Mouse (Mus musculus): ENCODE results near the gene Magi2. TPM values are rescaled to one million over a fixed set of nuclear protein-coding genes. Genes with fewer than 3 reads are reported as not detected.
"Not testable (repeated sequence)": the region's sequence is repeated elsewhere in the genome, so short reads cannot be mapped to it uniquely, and the experiment has no call there.

The Magi2 gene
- polyA plus RNA-seq, 1 experiment from 2014 or later, result 22.7 TPM

- 24% methylated on average over 7 of the region's 7 CpGs for WGBS
- no peak for ATAC-seq
- no peak overlapping the region for H3K9ac ChIP-seq (ENCODE audit: low read depth, low read length)
- no peak overlapping the region for H3K4me3 ChIP-seq (ENCODE audit: low read length)
- H3K4me2 ChIP-seq (ENCODE audit: low read length), result no peak overlapping the region; the same call in 1 of the 2 replicates
- H3K4me1 ChIP-seq (ENCODE audit: control insufficient read depth, insufficient read depth, low read depth, low read length), result no peaks in the 10 kb centered on the region
- no peaks in the 10 kb centered on the region for H3K36me3 ChIP-seq (ENCODE audit: control insufficient read depth, insufficient read depth, low read length)
- no peak overlapping the region for H3K27ac ChIP-seq (ENCODE audit: low read depth, low read length)
- no peaks in the 10 kb centered on the region for H3K27me3 ChIP-seq (replicated peaks; ENCODE audit: control insufficient read depth, insufficient read depth, low read length)
- H3K9me3 ChIP-seq (ENCODE audit: control insufficient read depth, low read length), result no peaks in the 10 kb centered on the region
Observed at GRCm38 (mm10) chr5:19487947-19488346, 261.1 kb downstream of the Magi2 start.

GRCm38 (mm10) chr5:19501005-19501404, 274.2 kb downstream of the Magi2 start:
- Histone ChIP-seq H3K27me3 (replicated peaks; ENCODE audit: control insufficient read depth, insufficient read depth, low read length) (no peaks in the 10 kb centered on the region), H3K4me2 (ENCODE audit: low read length) (no peak overlapping the region), H3K9ac (ENCODE audit: low read depth, low read length) (no peak overlapping the region), H3K9me3 (ENCODE audit: control insufficient read depth, low read length) (no peaks in the 10 kb centered on the region), H3K4me3 (ENCODE audit: low read length) (no peak overlapping the region), H3K27ac (ENCODE audit: low read depth, low read length) (no peak overlapping the region), H3K36me3 (ENCODE audit: control insufficient read depth, insufficient read depth, low read length) (no peaks in the 10 kb centered on the region), H3K4me1 (ENCODE audit: control insufficient read depth, insufficient read depth, low read depth, low read length) (no peaks in the 10 kb centered on the region)
- ATAC-seq, result no peak
- 76% methylated on average over 3 of the region's 3 CpGs for WGBS

- Histone ChIP-seq H3K27me3 (replicated peaks; ENCODE audit: control insufficient read depth, insufficient read depth, low read length) (no peaks in the 10 kb centered on the region), H3K4me2 (ENCODE audit: low read length) (no peak overlapping the region), H3K36me3 (ENCODE audit: control insufficient read depth, insufficient read depth, low read length) (no peaks in the 10 kb centered on the region), H3K4me1 (ENCODE audit: control insufficient read depth, insufficient read depth, low read depth, low read length) (no peaks in the 10 kb centered on the region), H3K4me3 (ENCODE audit: low read length) (no peak overlapping the region), H3K9me3 (ENCODE audit: control insufficient read depth, low read length) (no peaks in the 10 kb centered on the region), H3K27ac (ENCODE audit: low read depth, low read length) (no peak overlapping the region), H3K9ac (ENCODE audit: low read depth, low read length) (no peak overlapping the region)
- ATAC-seq, result peak; percentile 68; the same call in 1 of the 2 replicates
Observed at GRCm38 (mm10) chr5:19522168-19522567, 295.3 kb downstream of the Magi2 start.

- Histone ChIP-seq H3K36me3 (ENCODE audit: control insufficient read depth, insufficient read depth, low read length) (no peaks in the 10 kb centered on the region), H3K27ac (ENCODE audit: low read depth, low read length) (no peak overlapping the region), H3K4me1 (ENCODE audit: control insufficient read depth, insufficient read depth, low read depth, low read length) (no peaks in the 10 kb centered on the region), H3K27me3 (replicated peaks; ENCODE audit: control insufficient read depth, insufficient read depth, low read length) (no peaks in the 10 kb centered on the region), H3K9ac (ENCODE audit: low read depth, low read length) (no peak overlapping the region), H3K9me3 (ENCODE audit: control insufficient read depth, low read length) (no peaks in the 10 kb centered on the region), H3K4me2 (ENCODE audit: low read length) (no peak overlapping the region), H3K4me3 (ENCODE audit: low read length) (no peak overlapping the region)
- WGBS, result 7% methylated on average over 2 of the region's 2 CpGs
- ATAC-seq, result no peak
Observed at GRCm38 (mm10) chr5:19539348-19539747, 312.5 kb downstream of the Magi2 start.

GRCm38 (mm10) chr5:19546424-19546823, 319.6 kb downstream of the Magi2 start:
- Histone ChIP-seq H3K9me3 (ENCODE audit: control insufficient read depth, low read length) (no peaks in the 10 kb centered on the region), H3K9ac (ENCODE audit: low read depth, low read length) (no peak overlapping the region), H3K36me3 (ENCODE audit: control insufficient read depth, insufficient read depth, low read length) (no peaks in the 10 kb centered on the region), H3K4me1 (ENCODE audit: control insufficient read depth, insufficient read depth, low read depth, low read length) (no peaks in the 10 kb centered on the region), H3K27me3 (replicated peaks; ENCODE audit: control insufficient read depth, insufficient read depth, low read length) (no peaks in the 10 kb centered on the region), H3K4me3 (ENCODE audit: low read length) (no peak overlapping the region), H3K4me2 (ENCODE audit: low read length) (no peak overlapping the region), H3K27ac (ENCODE audit: low read depth, low read length) (no peak overlapping the region)
- 74% methylated on average over 4 of the region's 4 CpGs for WGBS
- no peak for ATAC-seq

GRCm38 (mm10) chr5:19546900-19547299, 320.1 kb downstream of the Magi2 start:
- H3K36me3 ChIP-seq (ENCODE audit: control insufficient read depth, insufficient read depth, low read length), result no peaks in the 10 kb centered on the region
- no peaks in the 10 kb centered on the region for H3K27me3 ChIP-seq (replicated peaks; ENCODE audit: control insufficient read depth, insufficient read depth, low read length)
- ATAC-seq, result no peak
- 84% methylated on average over 2 of the region's 2 CpGs for WGBS
- H3K27ac ChIP-seq (ENCODE audit: low read depth, low read length), result no peak overlapping the region
- no peaks in the 10 kb centered on the region for H3K4me1 ChIP-seq (ENCODE audit: control insufficient read depth, insufficient read depth, low read depth, low read length)
- no peak overlapping the region for H3K4me2 ChIP-seq (ENCODE audit: low read length)
- H3K4me3 ChIP-seq (ENCODE audit: low read length), result no peak overlapping the region
- no peak overlapping the region for H3K9ac ChIP-seq (ENCODE audit: low read depth, low read length)
- H3K9me3 ChIP-seq (ENCODE audit: control insufficient read depth, low read length), result no peaks in the 10 kb centered on the region

- Histone ChIP-seq H3K4me1 (ENCODE audit: control insufficient read depth, insufficient read depth, low read depth, low read length) (no peaks in the 10 kb centered on the region), H3K9ac (ENCODE audit: low read depth, low read length) (no peak overlapping the region), H3K36me3 (ENCODE audit: control insufficient read depth, insufficient read depth, low read length) (no peaks in the 10 kb centered on the region), H3K4me2 (ENCODE audit: low read length) (no peak overlapping the region), H3K27me3 (replicated peaks; ENCODE audit: control insufficient read depth, insufficient read depth, low read length) (no peaks in the 10 kb centered on the region), H3K9me3 (ENCODE audit: control insufficient read depth, low read length) (no peaks in the 10 kb centered on the region), H3K4me3 (ENCODE audit: low read length) (no peak overlapping the region), H3K27ac (ENCODE audit: low read depth, low read length) (no peak overlapping the region)
- WGBS, result 66% methylated on average over 3 of the region's 3 CpGs
- ATAC-seq, result no peak; the same call in 1 of the 2 replicates
Observed at GRCm38 (mm10) chr5:19553510-19553909, 326.7 kb downstream of the Magi2 start.

- H3K27ac ChIP-seq (ENCODE audit: low read depth, low read length), result no peak overlapping the region
- H3K9me3 ChIP-seq (ENCODE audit: control insufficient read depth, low read length), result no peaks in the 10 kb centered on the region
- 84% methylated on average over 3 of the region's 3 CpGs for WGBS
- H3K9ac ChIP-seq (ENCODE audit: low read depth, low read length), result no peak overlapping the region
- H3K4me3 ChIP-seq (ENCODE audit: low read length), result no peak overlapping the region
- no peaks in the 10 kb centered on the region for H3K4me1 ChIP-seq (ENCODE audit: control insufficient read depth, insufficient read depth, low read depth, low read length)
- ATAC-seq, result no peak
- H3K36me3 ChIP-seq (ENCODE audit: control insufficient read depth, insufficient read depth, low read length), result no peaks in the 10 kb centered on the region
- no peak overlapping the region for H3K4me2 ChIP-seq (ENCODE audit: low read length)
- H3K27me3 ChIP-seq (replicated peaks; ENCODE audit: control insufficient read depth, insufficient read depth, low read length), result no peaks in the 10 kb centered on the region
Observed at GRCm38 (mm10) chr5:19565636-19566035, 338.8 kb downstream of the Magi2 start.

GRCm38 (mm10) chr5:19566136-19566535, 339.3 kb downstream of the Magi2 start:
- H3K9ac ChIP-seq (ENCODE audit: low read depth, low read length); H3K4me3 ChIP-seq (ENCODE audit: low read length); H3K4me2 ChIP-seq (ENCODE audit: low read length); H3K27me3 ChIP-seq (replicated peaks; ENCODE audit: control insufficient read depth, insufficient read depth, low read length); H3K27ac ChIP-seq (ENCODE audit: low read depth, low read length); H3K36me3 ChIP-seq (ENCODE audit: control insufficient read depth, insufficient read depth, low read length); ATAC-seq; H3K4me1 ChIP-seq (ENCODE audit: control insufficient read depth, insufficient read depth, low read depth, low read length); H3K9me3 ChIP-seq (ENCODE audit: control insufficient read depth, low read length): not testable (repeated sequence)
- WGBS, result 63% methylated on average over 1 of the region's 1 CpGs

GRCm38 (mm10) chr5:19607700-19608099, 380.9 kb downstream of the Magi2 start:
- H3K27ac ChIP-seq (ENCODE audit: low read depth, low read length), result no peak overlapping the region
- H3K4me2 ChIP-seq (ENCODE audit: low read length), result no peak overlapping the region
- no peak overlapping the region for H3K9ac ChIP-seq (ENCODE audit: low read depth, low read length)
- H3K4me3 ChIP-seq (ENCODE audit: low read length), result no peak overlapping the region
- ATAC-seq, result no peak
- no peaks in the 10 kb centered on the region for H3K9me3 ChIP-seq (ENCODE audit: control insufficient read depth, low read length)
- H3K4me1 ChIP-seq (ENCODE audit: control insufficient read depth, insufficient read depth, low read depth, low read length), result no peaks in the 10 kb centered on the region
- no peaks in the 10 kb centered on the region for H3K36me3 ChIP-seq (ENCODE audit: control insufficient read depth, insufficient read depth, low read length)
- H3K27me3 ChIP-seq (replicated peaks; ENCODE audit: control insufficient read depth, insufficient read depth, low read length), result no peaks in the 10 kb centered on the region
- WGBS, result 58% methylated on average over 5 of the region's 5 CpGs

All from hindbrain, embryonic 16.5 days (tissue).